Mouse (Mus musculus) ovary, postnatal 10 days (tissue): ENCODE results near the gene Map1lc3b.

ENCODE experiments used
- DNase-seq: peaks from one replicate; pipeline ENCODE4 v3.0.0; 2022; ENCODE audit warnings: low spot score

Map1lc3b gene

GRCm38 (mm10) chr8:121609251-121609650 lies 19.1 kb downstream of the Map1lc3b start:
- no peak for DNase-seq

- DNase-seq = no peak
These were observed 19.8 kb downstream of the Map1lc3b start for GRCm38 (mm10) chr8:121609916-121610315.

GRCm38 (mm10) chr8:121613419-121613818 lies 23.3 kb downstream of the Map1lc3b start:
- DNase-seq = no peak

- no peak for DNase-seq
These were observed 29.3 kb downstream of the Map1lc3b start for GRCm38 (mm10) chr8:121619401-121619995.

- no peak for DNase-seq
These were observed 30.8 kb downstream of the Map1lc3b start for GRCm38 (mm10) chr8:121620801-121621516.

GRCm38 (mm10) chr8:121621879-121622278 lies 31.7 kb downstream of the Map1lc3b start:
- no peak for DNase-seq

GRCm38 (mm10) chr8:121623043-121623442 lies 32.9 kb downstream of the Map1lc3b start:
- no peak for DNase-seq

GRCm38 (mm10) chr8:121628681-121629080 lies 38.5 kb downstream of the Map1lc3b start:
- DNase-seq = no peak

GRCm38 (mm10) chr8:121631645-121632071 lies 41.5 kb downstream of the Map1lc3b start:
- DNase-seq = no peak

- DNase-seq = no peak
These were observed 42.2 kb downstream of the Map1lc3b start for GRCm38 (mm10) chr8:121632401-121632800.

GRCm38 (mm10) chr8:121635534-121635933 lies 45.4 kb downstream of the Map1lc3b start:
- no peak for DNase-seq

GRCm38 (mm10) chr8:121636180-121636579 lies 46.0 kb downstream of the Map1lc3b start:
- DNase-seq = no peak

GRCm38 (mm10) chr8:121642804-121643203 lies 52.6 kb downstream of the Map1lc3b start:
- no peak for DNase-seq

GRCm38 (mm10) chr8:121643384-121643783 lies 53.2 kb downstream of the Map1lc3b start:
- no peak for DNase-seq

- DNase-seq = no peak
These were observed 57.5 kb downstream of the Map1lc3b start for GRCm38 (mm10) chr8:121647511-121648215.
